Mouse (Mus musculus) brain, adult 2 months (tissue): ENCODE results near the gene Tent2.
"Not testable (repeated sequence)": the region's sequence is repeated elsewhere in the genome, so short reads cannot be mapped to it uniquely, and the experiment has no call there.

Experiments used
- DNase-seq: peaks from one replicate; pipeline ENCODE4 v3.0.0; 2011; ENCODE audit warnings: low read depth, low spot score

The Tent2 gene

DNA sequence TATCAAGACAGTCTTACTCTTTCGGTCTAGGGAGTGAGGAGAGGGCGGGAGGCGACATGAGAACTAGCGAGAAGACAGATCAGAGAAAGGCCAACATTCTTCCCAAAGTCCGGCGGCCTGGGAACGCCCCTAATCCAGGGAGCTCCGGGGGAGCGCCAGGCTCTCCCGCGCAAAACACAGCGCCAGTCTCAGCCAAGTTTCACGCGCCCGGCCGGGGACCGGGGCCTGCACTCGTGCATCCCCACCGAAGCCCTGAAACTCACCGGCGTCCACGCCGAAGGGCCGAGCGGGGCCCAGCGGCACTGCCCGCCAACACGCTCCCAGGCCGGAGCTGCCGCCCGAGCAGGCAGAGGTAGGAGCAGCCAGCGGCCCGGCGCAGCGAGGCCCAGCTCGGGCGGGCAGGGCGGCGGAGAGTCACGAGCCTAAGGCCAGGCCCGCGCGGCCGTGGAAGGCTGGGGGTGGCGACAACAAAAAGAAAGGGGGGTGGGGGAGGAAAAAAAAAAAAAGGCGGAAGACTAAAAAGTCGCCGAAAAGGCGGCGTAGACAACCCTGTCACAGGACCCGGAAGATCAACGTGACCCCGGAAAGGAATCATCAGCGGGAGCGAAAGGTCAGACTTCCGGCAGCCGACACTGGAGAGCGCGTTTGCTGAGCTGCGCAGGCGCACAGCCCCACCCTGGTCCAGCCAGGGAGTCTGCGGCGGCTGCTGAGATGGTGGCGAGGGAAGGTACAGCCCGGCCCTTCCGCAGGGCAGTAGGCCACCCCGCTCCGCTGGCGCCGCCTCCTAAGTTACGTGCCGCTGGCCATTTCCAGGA is at the start of gene Tent2:
Gene Tent2 (minus strand): TSS at position 555 of the 815 bp plus-strand sequence.
- DNase-seq, result peak; percentile 99

DNA sequence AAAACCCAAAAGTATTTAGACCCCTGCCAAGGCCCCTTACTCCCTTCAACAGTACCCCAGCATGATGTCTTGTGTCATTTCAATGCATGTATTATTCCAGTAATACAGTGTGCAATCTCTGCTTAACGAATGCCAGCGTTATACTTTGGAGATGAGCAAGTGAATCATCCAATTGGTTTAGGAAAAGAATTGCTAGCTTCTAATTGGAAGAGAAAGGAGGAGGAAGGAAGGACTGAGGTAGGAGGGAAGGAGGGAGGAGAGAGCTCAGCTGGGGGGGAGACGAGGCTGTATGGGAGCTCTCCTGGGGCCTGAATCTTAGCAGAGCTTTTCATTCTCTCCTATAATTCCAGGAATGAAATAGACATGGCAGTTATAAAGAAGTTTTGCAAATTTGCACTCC is 49.0 kb upstream of the Tent2 start:
- DNase-seq, result peak; percentile 53

DNA sequence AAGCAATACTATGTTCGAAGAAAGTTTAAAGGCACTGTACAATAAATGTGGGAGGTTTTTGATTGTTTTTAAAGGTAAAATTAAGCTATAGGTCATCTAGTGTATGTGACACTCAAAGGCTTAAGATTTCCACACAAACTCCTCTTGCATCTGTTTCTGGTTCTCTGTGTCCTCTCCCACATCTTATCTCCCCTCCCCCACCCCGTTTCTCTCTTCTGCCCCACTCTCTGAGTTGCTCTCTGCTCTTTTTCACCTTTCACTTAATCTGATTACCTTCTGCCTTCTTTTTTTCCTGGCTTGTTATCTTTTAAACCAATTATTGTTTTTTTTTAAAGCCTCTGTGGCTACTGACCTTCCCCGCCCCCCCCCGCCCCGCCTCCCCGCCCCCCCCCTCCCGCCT is 47.4 kb upstream of the Tent2 start:
- no peak for DNase-seq

DNA sequence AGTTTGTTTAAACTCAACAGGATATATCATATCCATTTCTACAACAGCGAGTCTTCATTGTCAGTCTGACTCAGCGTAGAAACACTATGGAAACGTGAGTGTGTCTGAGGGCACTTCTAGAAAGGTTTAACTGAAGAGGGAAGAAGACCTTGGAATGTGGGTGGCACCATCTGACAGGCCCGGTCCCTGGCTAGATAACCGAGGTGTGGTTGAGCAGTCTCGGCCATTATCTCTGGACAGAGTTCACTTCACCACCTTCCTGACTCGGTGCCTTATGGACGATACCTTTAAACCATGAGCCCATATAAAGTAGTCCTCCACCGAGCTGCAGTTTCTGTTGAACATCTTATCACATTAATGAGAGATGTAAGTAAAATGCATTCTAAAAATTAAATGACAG is 46.9 kb upstream of the Tent2 start:
- no peak for DNase-seq

DNA sequence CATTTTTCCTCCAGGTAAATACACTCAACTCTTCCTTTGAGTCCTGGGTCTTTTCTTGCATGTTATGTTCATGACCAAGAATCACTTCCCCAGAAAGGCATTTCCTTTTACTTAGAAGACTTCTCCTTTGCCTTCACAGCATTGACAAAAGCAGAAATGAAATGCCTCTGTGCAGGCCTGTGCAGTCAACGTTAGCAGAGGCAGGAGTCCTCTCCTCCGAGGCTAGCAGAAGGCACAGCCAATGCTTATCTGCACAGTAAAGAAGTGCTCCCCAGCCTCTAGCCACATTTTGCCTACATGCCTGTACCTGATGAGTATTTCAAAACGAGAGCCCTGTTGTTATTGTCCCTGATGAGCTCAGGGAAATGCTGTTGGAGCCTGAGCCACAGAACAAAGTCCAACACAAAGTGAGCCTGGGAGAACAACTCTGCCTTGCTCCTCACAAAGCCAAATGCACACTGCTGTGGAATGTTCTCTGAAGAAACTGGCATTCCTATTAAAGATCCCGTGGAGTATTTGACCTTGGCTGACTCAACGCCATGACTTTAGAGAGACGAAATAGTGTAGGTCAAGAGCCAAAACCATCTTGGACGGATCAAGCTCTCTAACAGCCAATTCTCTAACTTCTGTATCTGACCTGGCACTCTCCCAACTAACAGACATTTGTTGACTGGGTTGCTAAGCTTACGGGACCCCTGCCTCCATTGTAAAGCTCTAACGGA is 45.7 kb upstream of the Tent2 start:
- DNase-seq, result peak; percentile 16

DNA sequence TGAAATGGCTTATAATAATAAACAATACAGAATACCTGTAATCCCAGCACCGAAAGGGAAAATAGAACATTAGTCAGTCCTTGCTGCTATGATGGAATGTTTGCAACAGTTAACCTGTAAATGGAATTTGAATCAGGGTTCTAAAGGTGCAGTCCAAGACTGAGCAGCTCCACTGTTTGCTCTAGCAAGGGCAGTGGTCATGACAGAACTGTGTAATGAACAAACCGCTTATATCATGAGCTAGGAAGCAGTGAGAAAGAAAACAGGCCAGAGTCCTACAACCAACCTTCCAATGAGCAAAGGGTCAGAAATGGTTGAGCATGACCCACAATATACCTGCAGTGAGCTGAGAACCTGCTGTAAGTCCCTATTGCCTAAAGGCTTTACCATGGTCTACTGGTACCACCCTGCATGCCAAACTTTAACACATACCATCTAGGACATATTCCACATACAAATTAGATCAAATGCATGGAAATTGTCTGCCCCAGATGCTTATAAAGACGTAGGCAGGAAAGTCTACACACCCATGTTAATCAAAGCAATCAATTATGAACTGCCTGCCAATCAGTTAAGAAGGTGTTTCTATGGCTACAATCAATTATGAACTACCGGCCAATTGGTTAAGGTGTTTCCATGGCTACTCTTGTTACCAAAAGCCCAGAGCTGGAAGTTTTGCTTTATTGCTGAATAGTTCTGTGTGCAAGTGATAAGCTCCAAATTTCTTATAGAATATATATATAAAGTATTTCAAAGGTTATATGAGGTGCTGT is 42.3 kb upstream of the Tent2 start:
- DNase-seq, result no peak

DNA sequence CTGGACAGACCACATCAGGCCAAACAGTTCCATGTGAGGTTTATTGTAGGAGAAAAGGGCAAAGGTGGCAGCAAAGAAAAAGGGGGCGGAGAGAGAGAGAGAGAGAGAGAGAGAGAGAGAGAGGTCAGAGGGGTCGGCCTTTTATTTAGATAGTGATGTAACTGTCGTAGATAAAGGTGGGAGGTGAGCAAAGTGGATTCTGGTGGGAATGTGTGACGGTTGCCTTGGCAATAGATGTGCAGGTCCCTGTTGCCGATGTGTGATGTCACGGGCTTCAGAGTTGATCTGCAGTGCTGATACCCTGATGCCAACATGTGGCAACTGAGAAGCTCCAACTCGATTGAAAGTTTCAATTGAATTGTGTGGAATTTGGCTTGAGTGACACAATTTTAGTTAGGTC is 40.1 kb upstream of the Tent2 start:
- no peak for DNase-seq

DNA sequence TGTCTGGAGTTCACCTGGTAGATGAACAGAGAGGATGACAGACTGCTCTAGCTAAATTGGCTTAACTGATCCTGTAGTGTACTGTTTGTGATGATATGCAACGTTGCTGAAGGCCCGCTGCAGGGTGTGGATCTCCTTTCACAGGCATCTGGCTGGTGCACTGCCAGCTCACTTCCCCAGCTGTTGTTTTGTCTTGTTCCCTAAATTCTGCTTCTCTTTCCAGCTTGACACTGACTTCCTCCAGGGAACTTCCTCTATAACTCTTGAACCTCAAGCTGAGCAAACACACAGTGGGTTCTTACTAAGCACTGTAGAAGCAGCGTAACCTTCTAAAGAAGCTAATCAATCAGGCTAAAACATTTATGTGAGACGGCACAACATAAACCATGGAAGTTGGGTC is 38.8 kb upstream of the Tent2 start:
- DNase-seq, result peak; percentile 30

DNA sequence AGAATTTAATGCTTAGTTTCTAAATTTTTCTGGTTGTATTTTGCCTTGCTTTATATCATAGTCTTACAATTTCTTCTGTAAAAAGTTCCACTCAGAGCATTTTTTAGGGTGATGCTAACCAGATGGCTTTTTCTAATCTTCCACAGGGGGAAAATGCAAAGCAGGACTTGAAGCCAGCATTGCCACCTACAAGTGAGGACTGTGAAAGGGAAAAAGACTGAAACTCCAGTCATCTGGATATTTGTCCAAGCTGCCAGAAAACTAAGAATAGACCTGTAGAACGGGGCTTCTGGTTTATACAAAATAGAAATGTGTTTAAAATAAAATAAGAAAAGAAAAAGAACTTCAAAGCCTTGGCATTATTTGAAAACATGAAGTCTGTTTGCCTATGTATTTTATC is 19.6 kb upstream of the Tent2 start:
- peak; percentile 86 for DNase-seq

DNA sequence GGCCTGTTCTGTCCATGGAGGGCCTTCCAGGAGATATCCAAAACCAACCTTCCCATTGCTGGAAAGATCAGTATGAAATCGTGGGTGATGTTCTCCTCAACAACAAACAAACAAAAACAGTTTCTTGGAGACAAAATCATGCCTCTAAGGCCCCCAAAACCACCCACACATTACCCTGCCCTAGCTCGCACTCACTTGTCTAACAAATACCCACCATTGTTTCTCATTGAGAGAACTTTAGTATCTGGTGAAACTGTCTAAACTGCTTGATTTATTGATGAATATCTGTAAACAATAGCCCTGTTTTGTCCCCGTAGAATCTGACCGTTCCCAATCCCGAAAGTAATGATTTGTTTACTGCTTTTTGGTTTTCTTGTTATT is 451 bp upstream of the Tent2 start:
- no peak for DNase-seq

DNA sequence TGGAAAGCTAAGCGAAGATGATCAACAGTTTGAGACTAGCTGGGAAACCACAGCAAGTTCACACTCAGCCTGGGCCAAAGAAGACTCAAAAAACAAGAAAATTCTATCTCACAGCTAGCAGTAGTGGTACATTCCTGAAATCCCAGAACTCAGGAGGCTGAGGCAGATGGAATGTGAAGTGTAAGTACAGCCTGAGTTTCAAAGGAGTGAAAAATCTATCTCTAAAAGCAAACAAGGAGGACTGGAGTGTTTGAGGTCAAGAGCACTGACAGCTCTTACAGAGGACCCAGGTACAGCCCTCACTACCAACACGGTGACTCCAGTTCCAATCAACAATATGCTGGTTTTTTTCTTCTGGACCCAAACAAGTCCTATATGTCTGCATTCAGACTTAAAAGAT is 2.8 kb downstream of the Tent2 start:
- DNase-seq, result no peak

DNA sequence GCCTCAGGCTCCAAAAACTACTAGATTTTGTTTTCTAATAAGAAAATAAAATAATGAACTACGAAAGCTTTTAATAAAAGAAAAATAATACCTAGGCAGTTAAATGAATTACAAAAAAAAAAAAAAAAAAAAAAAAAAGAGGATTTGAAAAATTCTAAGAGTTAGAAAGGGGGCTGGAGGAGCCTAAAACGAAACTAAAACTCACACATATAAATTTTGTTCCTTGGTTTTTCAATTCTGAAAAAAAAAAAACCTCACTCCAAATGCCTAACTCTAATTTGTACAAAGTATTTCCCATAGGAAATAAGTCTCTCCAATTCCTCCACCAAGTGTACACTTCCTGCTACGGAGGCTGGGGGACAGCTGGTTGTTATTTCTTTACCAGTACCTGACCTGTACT is 3.4 kb downstream of the Tent2 start:
- DNase-seq, result no peak

DNA sequence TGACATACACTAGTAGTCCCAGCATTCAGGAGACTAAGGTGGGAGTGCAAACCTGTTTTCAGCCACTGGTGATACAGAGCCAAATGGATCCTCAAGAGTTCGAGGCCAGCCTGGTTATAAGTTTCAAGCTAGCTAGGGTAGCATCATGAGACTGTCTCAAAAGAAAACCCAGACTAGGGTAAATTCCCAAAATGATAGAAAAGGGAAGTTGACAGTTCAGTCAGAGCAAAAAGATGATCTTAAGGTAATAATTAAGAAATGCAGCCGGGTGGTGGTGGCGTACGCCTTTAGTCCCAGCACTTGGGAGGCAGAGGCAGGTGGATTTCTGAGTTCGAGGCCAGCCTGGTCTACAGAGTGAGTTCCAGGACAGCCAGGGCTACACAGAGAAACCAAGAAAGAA is 4.4 kb downstream of the Tent2 start:
- not testable (repeated sequence) for DNase-seq

DNA sequence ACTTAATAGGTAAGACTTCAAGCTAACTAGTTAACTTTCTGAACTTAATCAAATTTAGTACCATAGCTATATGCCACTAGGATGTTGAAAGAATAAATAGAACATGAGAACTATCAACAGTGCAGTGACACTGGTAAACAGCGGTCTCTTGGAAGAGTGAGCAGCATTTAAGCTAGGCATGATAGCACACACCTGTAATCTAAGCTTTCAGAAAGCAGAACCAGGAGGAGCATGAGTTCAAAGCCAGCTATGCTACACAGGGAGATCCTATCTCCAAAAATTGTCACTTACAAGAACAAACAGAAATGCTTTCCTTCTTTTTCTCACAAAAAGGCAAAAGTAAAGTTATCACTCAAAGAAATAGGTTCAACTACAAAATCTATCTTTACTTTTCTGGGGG is 11.8 kb downstream of the Tent2 start:
- DNase-seq, result no peak

DNA sequence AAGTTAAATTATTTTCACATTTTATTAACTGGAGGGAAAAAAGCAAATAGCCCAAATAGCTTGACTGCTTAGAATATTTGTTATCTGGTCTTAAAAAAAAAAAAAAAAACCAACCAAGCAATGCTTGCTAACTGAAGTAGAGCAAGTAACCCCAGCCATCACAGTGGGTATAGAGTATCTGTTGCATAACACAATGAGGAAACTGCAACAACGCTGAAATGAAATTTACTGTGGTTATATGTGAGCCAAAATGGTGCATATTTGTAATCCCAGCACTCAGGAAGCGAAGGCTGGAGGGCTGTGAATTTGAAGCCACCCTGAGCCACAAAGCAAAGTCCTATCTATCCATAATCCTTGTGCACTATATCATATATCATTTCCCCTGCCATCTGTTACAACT is 12.7 kb downstream of the Tent2 start:
- no peak for DNase-seq

DNA sequence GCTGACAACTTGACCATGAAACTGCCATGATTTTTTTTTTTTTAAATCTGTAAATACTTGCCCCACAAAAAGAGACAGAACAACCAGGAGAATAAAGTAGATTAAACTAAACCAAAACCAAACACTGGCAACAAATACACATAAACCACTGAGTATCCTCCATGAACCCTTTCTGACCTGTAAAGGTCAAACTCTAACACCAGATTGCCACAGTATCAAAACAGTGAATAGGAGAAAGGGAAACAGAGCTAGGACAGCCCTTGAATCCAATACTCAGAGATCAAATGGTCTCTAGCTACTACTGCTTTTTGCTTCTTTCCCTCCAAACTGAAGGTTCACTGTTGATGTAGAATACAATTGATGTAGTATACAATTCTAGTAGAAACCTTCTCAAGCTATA is 14.6 kb downstream of the Tent2 start:
- DNase-seq, result no peak

DNA sequence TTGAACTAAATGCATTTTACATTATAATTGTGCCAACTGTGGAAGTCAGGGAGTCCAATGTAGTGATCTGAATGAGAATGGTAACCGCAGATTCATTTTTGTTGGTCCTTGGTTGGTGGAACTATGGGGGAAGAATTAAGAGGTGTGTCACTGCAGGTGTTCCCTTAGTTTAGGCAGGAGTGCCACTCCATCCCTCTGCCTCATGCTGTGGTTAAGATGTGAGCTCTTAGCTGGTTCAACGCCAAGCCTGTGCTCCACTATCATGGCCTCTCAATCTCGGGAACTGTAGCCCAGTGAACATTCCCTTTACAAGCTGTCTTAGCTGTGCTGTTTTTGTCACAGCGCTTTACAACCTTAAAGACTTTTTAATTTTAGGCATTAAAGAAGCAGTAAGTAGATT is 28.9 kb downstream of the Tent2 start:
- no peak for DNase-seq

DNA sequence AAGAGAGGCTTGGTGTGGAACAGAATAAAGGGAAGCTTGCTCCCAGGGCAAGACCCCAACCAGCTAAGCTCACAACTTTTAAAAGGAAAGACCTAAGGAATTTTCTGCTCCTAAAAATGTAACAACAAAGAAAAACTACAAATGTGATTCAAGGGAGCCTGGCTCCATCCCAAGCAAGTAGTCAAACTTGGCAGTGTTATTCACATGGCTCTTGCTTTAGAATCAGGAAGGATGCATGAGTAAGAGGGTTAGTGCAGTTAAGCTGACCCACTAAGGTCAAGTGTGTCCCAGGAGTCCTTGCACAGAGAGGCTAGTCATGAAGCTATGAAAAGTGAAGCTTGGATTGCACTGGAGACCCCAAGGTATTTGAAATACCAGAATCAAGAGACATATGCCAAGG is 29.7 kb downstream of the Tent2 start:
- DNase-seq, result no peak

DNA sequence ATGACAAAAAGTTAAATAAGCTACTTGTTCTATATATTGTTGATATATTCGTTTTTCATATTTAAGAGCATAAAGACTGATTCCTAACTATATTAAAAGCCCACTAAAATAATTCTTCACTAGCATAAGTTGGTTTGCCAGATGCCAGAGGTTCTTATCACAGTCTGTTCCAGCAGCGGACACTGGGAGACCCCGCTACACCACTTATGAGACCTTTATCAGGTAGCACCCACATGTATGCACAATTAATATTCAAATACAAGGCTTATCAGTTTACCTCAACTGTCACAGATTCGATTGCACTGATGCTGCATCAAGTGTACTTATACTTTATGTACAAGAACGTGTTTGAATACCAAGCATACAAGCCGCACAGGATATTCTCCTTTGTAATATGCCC is 33.9 kb downstream of the Tent2 start:
- no peak for DNase-seq

DNA sequence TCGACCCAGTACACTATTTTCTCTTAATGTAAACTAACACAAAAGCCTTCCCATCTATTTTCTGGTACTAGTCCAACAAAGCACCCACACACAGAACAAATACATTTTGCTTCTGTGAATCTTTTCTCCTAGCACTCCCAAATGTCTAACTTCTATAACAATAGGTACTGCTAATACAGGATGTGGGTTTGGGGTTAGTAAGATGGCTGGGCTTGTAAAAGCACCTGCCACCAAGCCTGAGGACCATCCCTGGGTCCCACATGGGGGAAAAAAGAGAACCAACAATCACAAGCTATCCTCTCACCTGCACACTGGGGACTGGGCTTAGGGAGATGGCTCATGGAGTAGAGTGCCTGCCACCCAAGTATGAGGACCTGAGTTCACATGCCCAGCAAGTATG is 38.9 kb downstream of the Tent2 start:
- no peak for DNase-seq

DNA sequence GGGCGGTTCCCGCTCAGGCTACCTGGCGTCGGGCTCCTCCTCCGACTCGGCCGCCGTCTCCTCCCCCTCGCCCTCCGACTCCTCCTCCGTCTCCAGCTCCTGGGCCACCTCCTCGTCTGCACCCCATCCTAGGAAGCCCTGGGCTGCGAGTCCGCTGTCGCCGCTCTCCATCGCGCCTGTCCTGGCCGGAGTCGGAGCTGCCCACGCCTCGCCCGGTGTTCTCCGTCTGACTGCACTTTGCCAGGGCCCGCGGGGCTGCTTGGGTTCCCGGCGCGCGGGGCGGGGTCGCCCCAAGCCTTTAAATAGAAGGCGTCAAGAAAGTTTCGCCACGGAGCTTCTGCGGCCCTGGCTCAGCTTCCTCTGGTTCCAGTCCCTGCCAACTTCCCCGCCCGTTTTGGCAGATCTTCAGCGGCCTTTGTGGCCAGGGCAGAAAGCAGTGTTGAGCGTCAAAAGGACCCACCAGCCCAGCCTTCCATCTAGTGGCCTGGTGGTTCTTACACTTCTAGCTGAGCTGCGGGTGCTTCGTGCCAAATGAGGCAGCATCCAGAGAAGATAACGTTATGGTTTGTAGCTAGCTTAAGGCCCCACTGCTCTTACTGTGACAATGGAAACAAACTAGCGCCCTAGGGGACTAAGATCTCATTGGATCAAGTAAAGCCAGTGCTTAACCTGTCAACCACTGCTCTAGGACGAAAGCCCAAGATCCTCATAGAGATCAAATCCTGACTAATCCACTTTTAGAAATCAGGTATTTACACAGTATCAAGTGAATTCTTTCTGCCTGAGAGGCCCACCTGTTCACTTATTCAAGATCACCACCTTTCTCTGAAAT is 47.6 kb downstream of the Tent2 start, which contains the start of gene Cmya5:
Gene Cmya5 (minus strand): TSS at position 389 of the 832 bp plus-strand sequence.
- peak; percentile 80 for DNase-seq
